Mouse (Mus musculus) left cerebral cortex, adult 8-10 months (tissue): ENCODE data around the gene Cds1. TPM values are rescaled to one million over a fixed set of nuclear protein-coding genes. Genes with fewer than 3 reads are reported as not detected.
"Not testable (repeated sequence)": the region's sequence is repeated elsewhere in the genome, so short reads cannot be mapped to it uniquely, and the experiment has no call there.

Source experiments
- DNase-seq, 2 experiments: peaks; one replicate each; pipeline ENCODE4 v3.0.0; 2022; ENCODE audit warnings: low spot score in 2 of 2
- total RNA-seq, 4 experiments: library from RNA; stranded (reverse); gene quantifications; 2 replicates each; pipeline ENCODE4 v1.2.4; 2022

The Cds1 gene
- total RNA-seq, 4 experiments from 2014 or later: 83.0 to 89.9 (median 85.7) TPM

- no peak for DNase-seq
These were observed 62.5 kb downstream of the Cds1 start for GRCm38 (mm10) chr5:101827477-101827876.

GRCm38 (mm10) chr5:101828932-101829331 lies 64.0 kb downstream of the Cds1 start:
- no peak for DNase-seq

GRCm38 (mm10) chr5:101830180-101830579 lies 65.2 kb downstream of the Cds1 start:
- no peak for DNase-seq

GRCm38 (mm10) chr5:101832042-101832441 lies 67.1 kb downstream of the Cds1 start:
- no peak for DNase-seq

- DNase-seq: no peak
These were observed 68.1 kb downstream of the Cds1 start for GRCm38 (mm10) chr5:101832991-101833390.

- no peak for DNase-seq
These were observed 68.9 kb downstream of the Cds1 start for GRCm38 (mm10) chr5:101833875-101834274.

GRCm38 (mm10) chr5:101836221-101836620 lies 71.3 kb downstream of the Cds1 start:
- no peak for DNase-seq

GRCm38 (mm10) chr5:101837605-101838004 lies 72.7 kb downstream of the Cds1 start:
- not testable (repeated sequence) for DNase-seq

GRCm38 (mm10) chr5:101840476-101840875 lies 75.5 kb downstream of the Cds1 start:
- DNase-seq: no peak

GRCm38 (mm10) chr5:101845011-101845410 lies 80.1 kb downstream of the Cds1 start:
- no peak for DNase-seq

- DNase-seq: no peak
These were observed 81.0 kb downstream of the Cds1 start for GRCm38 (mm10) chr5:101845930-101846329.

GRCm38 (mm10) chr5:101847323-101847722 lies 82.4 kb downstream of the Cds1 start:
- no peak for DNase-seq

GRCm38 (mm10) chr5:101847762-101848161 lies 82.8 kb downstream of the Cds1 start:
- no peak for DNase-seq

GRCm38 (mm10) chr5:101851133-101851532 lies 86.2 kb downstream of the Cds1 start:
- no peak for DNase-seq

GRCm38 (mm10) chr5:101852116-101852680 lies 87.3 kb downstream of the Cds1 start:
- no peak for DNase-seq

- no peak for DNase-seq
These were observed 89.2 kb downstream of the Cds1 start for GRCm38 (mm10) chr5:101854100-101854499.

- DNase-seq: no peak
These were observed 89.7 kb downstream of the Cds1 start for GRCm38 (mm10) chr5:101854667-101855066.

GRCm38 (mm10) chr5:101855475-101855874 lies 90.5 kb downstream of the Cds1 start:
- no peak for DNase-seq

GRCm38 (mm10) chr5:101858891-101859436 lies 94.0 kb downstream of the Cds1 start:
- DNase-seq: no peak

- DNase-seq: no peak
These were observed 97.0 kb downstream of the Cds1 start for GRCm38 (mm10) chr5:101861786-101862571.

GRCm38 (mm10) chr5:101862651-101863050 lies 97.7 kb downstream of the Cds1 start:
- no peak for DNase-seq

- DNase-seq: no peak
These were observed 99.0 kb downstream of the Cds1 start for GRCm38 (mm10) chr5:101863946-101864345.

GRCm38 (mm10) chr5:101866722-101867121 lies 101.8 kb downstream of the Cds1 start:
- DNase-seq: no peak
